Mouse (Mus musculus) lung, adult 2 months (tissue): ENCODE data around the gene Ankrd33.

Experiments
- CTCF ChIP-seq: fragments of 200-500 bp; IDR thresholded peaks from 2 replicates; pipeline ENCODE4 v1.5.1; 2011; ENCODE audit warnings: mild to moderate bottlenecking, low read length, control low read depth; ENCODE audit not compliant: insufficient read depth
- POLR2A ChIP-seq: fragments of 200-500 bp; IDR thresholded peaks from 2 replicates; pipeline ENCODE4 v1.6.1; 2011; ENCODE audit warnings: low read depth, mild to moderate bottlenecking, control low read depth, low read length, borderline replicate concordance; ENCODE audit errors: extremely low read depth

- TF ChIP-seq CTCF (no peak), POLR2A (no peak)
Observed at GRCm38 (mm10) chr15:101097985-101098651, 17.4 kb upstream of the Ankrd33 start.
